Mouse (Mus musculus) ES-Bruce4 (cell line): ENCODE measurements at regions not wholly inside any gene's neighbourhood (a gene's known extent, or its start where the extent isn't known, plus 50 kb on each side); places are given as distances from the start of the nearest gene placed in this dataset.

Experiments
- CTCF ChIP-seq: IDR thresholded peaks from one replicate; pipeline ENCODE4 v1.8.1; 2011; ENCODE audit warnings: low read depth, low read length
- EP300 ChIP-seq: IDR thresholded peaks from 2 replicates; pipeline ENCODE4 v1.6.1; 2011; ENCODE audit warnings: low read depth, low read length; ENCODE audit not compliant: insufficient read depth
- POLR2A ChIP-seq: IDR thresholded peaks from one replicate; pipeline ENCODE4 v1.8.1; 2011; ENCODE audit warnings: low read length; ENCODE audit not compliant: insufficient read depth

DNA sequence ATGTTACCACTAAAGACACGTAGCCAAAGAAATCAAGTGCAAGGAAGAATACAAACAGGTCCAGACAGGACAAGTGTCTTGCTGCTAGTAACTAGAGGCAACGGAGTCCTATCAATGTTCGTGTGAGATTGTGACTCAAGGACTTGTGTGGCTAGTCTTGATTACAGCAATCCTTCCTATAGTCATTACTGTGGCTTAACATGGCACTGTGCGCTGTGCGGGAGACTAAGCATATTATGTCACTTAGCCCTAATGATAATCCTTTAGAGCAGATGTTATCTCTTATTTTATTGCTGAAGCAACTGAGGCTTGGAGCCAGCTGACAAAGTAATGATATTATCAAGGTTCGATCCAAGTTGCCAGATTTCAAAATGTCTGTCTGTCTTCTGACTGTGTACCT, 125.7 kb upstream of the Cnot2 start:
- TF ChIP-seq CTCF (no peak), POLR2A (no peak), EP300 (no peak)
